Mouse (Mus musculus): ENCODE measurements at regions not wholly inside any gene's neighbourhood (a gene's known extent, or its start where the extent isn't known, plus 50 kb on each side); places are given as distances from the start of the nearest gene placed in this dataset.

DNA sequence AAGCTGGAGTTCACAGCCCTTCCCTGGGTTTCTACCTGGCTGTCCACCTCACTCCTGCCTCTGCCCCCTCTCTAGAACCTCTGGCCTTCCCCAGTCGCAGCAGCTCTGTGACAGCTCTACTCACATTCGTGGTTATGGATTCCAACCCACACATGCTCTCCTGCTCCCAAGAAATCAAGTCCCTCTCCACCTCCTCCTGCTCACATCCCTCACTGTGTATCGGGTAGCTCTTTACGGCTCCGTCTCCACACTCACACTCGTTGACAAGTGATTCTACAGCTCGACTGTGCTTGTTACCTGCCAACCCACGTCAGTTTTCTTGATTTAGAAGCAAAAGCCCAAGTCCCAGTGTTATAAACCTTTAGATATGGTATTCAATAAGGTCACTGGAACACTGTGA, 90.1 kb upstream of the Dapk1 start:
- DNase-seq (ENCODE audit: low read depth, low spot score), result no peak

DNA sequence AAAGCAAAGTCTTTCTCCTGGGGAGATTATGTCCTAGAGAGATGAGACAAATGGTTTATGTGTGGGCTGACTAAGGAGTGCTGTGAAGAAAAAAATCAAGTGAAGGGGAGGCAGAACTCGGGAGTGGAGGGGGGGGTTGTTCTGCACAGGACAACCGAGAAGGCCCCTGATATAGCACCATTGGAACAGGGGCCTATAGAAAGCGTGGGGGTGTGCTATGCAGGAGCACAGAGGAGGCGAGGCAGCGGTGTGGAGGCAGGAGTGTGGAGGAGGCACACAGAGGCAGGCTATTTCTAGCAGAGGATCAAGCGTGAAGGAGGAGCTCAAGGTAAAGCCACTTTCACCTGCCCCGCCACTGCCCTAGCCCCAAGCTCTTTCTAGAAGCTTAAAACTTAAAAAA, 88.0 kb upstream of the Dapk1 start:
- DNase-seq (ENCODE audit: low read depth, low spot score), result no peak

DNA sequence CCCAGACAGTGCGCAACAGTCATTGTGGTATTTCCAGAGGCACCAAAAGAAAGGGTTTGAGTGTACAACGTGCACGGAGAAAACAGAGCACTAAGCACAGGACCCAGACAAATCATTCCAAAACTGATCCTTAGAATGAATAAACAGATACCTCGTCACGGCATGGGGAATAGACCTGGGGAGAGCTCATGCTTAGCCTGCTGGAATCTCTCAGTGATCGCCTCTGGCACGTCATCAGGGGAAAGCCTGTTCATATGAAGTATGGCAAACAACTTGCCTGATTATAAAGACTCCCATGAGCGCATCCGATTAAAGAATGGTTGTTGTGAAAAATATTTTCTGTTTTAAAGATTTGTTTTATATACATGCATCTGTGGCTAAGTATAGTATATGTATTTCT, 86.9 kb upstream of the Dapk1 start:
- no peak for DNase-seq (ENCODE audit: low read depth, low spot score)

DNA sequence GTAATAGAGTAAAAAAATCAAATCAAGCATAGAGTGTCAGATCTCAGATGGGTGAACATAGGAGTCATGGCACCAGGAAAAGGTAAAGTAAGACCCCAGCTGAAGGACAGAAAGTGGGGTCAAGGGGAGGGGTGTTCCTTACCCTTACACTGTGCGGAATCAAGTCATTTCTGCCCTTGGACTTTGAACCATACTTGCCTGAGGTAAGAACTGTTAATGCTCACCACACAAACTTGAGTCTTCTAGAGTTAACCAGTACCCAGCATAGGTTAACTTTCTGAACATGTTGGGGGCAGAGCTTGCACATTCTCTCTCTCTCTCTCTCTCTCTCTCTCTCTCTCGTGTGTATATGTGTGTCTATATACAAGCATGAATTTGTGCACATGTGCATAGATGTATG, 83.7 kb upstream of the Dapk1 start:
- DNase-seq (ENCODE audit: low read depth, low spot score), result no peak

DNA sequence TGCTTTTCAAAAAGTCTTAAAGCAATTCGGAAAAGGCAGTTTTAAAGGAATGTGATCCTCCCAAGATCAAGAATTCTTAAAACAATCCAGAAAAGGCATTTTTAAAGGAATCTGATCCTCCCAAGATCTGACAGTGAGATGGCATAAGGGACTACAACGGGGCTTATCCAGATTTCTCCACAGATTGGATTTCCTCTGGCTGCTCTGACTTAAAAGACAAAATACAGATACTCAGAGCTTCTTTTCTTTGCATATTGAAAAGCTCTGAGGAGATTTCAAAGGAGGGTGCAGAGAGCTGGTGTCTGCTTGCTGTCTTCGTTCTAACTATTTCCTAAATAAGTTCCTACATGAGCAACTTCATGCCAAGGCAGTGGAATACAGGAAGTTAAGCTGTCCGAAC, 82.0 kb upstream of the Dapk1 start:
- DNase-seq (ENCODE audit: low read depth, low spot score), result no peak

DNA sequence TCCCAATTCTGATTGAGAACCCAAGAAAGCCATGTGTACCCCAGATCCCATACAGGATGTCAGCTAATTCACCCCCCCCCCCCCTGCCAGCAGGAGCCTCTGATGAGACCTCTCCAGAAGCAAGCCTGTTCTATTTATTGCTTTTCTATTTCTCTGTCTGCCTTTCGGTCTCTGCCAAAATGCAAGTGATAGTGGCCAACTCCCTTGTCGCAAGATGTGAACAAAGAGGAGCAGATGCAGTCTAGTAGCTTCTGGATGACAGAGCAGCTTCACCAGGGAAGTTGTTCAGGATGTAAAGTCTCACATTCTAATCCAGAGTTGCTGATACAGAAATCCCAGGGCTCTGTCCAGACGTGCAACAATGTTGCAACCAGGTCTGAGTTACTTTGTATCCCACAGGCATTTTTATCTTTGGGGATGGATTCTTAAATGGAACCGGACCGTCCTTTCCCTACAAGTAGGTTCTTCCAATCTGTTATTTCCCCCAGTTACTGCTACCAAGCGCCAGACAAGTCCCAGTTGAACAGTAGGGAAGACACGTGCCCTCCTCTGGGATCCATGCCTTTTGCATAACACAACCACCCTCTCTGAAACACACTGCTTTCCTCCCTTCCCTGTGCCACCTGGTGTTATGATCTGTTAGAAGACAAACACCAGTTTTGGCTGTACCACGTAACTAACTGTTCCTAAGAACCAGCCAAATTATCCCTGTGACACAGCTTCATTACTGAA, 78.9 kb upstream of the Dapk1 start:
- DNase-seq (ENCODE audit: low read depth, low spot score), result no peak

DNA sequence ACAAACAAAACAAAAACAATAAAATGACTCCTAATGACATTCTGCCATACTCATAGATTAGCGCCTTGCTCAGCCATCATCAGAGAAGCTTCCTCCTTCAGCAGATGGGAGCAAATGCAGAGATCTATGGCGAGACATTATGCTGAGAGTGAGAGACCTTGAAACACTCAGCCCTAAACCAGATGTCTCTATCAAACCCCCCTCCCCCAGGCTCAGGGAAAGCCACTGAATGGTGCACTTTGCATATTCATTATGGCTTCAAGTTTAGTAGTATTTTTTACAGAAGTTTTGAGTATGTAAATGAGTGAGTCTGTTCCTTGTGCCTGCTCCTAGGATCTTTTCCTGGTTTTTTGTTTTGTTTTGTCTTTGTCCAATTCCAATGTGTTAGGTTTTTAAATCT, 73.9 kb upstream of the Dapk1 start:
- no peak for DNase-seq (ENCODE audit: low read depth, low spot score)

DNA sequence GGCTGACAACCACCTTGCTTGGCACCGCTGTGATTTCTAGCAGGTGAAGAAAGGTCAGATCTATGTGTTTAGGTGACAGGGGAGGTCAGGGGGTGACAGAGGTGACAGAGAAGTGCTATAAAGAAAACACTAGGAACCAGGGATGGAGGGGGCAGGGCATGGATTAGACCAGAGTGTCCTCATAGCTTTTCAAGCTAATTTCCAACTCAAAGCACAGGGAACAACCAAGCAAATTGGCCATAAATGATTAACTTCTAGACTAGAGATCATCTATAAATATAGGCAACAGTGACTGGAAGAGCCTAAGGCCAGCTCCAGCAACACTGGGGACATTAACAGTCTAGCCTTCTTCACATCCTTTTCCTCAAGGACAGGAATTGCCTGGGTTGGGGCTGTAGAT, 72.9 kb upstream of the Dapk1 start:
- no peak for DNase-seq (ENCODE audit: low read depth, low spot score)

DNA sequence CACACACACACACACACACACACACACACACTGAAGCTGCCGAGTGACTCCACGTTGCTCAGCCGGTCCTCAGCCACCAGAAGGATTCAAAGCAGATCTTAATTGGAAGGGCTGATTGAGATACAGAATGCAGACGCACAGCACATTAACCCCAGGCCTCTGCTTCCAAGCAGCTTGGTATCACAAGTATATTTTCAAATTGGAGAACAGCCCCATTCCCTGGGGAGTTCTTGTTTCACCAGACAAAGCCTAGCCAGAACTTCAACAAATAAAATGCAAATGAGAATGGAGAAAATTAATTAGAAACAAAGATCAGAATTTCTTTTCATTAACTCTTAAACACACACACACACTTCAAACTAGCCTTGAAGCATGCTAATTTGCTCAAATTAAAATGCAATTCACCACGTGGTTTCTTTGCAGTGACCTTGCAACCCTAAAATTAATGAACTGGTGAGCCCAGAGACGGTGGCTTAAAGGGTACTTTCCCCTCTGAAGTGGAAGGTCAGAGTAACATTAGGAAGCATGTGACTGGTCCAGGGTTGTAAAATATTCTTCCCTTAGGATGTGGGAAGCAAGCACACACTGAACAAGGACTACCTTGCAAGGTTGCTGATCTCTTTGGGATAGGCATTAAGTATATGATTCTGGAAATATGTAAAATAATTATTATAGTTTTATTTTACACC, 72.2 kb upstream of the Dapk1 start:
- no peak for DNase-seq (ENCODE audit: low read depth, low spot score)

DNA sequence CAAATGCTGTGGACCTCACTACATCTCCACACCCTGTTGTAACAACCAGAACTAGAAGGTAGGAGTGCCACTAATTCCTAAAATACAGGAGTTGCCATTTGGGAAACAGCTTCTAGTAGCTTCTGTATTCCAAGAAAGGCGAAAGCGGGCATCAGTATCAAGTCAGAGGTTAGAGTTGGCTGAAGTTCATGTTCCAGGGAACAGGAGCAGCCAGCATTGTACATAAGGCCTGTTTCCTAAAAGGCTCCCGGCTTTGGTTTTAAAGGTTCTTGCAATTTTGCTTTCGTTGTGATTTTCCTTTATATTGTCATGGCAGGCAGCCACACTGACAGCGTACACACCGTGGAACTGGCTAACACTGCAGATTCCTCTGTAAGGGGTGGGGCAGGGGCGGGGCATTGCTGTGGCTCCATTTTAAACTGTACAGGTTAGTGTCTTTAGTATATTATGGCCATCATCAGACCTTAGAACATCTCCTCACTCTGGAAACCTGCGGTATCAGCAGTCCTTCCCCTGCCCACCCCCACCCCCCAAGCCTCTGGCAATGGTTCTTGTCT, 67.8 kb upstream of the Dapk1 start:
- no peak for DNase-seq (ENCODE audit: low read depth, low spot score)

DNA sequence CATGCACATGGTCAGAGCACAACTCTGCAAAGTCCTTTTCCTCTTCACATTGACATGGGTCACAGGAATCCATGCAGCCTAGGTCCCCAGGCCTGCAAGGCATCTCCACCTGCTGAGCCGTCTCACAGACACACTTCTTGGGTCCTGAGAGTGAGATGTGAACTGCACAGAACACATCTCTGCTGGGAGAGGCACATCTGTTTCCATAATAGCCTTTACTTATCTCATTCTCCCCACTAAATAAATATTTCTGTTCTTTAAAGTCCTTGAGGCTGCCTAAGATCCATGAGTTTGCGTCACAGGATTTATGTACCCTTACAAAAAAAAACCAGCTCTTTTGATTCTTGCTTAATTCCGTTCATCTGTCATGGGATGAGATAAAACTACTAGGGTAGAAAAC, 67.2 kb upstream of the Dapk1 start:
- DNase-seq (ENCODE audit: low read depth, low spot score), result no peak

DNA sequence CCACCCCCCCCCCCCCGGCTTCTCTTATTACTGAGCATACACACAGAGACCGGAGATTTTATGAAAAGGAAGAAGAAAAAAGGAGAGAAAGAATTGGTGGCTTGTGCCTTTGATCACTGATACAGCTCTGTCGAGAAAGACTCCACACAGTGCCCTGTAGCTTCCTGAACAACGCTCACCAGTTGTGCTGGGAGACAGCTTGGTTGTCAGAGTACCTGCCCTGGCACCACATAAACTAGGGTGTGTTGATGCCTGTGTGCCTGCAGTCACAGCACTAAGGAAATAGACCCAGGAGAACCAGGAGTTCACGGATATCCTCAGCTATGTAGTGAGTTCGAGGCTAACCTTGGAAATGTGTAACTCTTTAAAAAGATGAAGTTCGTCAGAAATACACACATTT, 66.7 kb upstream of the Dapk1 start:
- DNase-seq (ENCODE audit: low read depth, low spot score), result no peak

DNA sequence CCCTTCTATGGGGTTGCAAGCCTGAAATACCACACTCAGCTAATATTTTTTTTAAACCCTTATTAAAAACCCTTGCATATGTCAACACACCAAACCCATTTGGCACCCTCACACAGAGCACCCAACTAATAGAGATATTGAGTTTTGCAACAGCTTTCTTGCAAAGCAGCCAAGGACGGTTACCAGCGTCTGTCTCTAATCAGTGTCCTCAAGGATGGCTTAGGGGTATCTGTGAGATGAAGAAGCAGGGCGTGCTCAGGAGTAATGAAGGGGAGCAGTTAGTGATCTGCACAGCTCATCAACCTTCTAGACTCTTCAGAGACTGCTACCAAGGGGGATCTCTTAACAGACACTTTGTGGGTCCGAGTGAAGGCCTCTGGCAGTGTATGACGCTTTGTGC, 65.0 kb upstream of the Dapk1 start:
- DNase-seq (ENCODE audit: low read depth, low spot score), result no peak

DNA sequence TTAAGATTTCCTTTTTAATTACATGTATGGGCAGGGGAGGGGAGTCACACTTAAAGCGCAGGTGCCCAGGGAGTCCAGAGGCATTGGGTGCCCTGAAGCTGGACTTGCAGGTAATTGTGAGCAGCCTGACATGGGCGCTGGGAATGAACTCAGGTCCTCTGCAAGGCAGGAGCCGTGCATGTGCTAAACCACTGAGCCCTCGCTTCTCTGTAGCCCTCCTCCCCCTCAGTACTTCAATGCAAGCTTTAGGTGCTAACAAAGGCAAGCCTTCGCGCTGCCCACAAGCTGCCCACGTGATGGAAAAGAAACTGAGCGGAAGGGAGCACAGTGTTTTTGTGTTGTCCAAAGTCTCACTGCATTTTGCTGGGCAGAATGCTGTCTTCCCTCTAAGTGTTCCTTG, 63.6 kb upstream of the Dapk1 start:
- DNase-seq (ENCODE audit: low read depth, low spot score), result peak; percentile 10

DNA sequence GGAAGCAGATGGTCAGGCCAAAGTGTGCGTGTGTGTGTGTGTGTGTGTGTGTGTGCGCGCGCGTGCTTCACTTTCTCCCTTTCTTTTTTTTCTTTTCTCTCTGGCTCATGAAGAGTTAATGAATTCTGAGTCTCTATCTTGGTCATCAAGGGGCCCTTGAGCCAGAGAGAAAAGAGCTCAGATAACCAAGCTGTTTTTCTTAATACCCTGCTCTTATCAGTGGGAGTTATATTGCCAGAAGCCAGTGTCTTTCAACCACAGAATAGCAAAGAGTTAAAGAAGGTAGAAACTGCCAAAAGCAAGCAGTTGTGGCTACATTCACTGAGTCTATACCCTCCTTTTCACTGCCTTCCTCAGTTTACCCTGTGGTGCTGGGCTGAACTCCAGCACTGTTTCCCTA, 60.6 kb upstream of the Dapk1 start:
- DNase-seq (ENCODE audit: low read depth, low spot score), result no peak

DNA sequence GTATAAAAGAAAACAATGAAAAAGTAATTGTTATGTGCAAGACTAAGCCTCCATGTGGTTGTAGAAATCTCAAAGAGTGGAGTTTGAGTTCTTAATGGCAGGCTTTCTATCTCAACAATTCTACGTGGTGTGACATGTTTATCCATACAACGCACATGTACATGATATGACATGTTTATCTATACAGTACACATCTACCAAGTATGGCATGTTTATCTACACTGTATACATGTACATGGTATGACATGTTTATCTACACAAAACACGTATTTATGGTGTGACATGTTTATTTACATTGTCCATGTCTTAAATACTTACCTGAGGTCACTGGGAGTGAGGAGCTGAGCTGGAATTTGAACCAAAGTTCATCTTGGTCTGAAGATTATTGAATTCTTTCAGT, 57.4 kb upstream of the Dapk1 start:
- no peak for DNase-seq (ENCODE audit: low read depth, low spot score)

DNA sequence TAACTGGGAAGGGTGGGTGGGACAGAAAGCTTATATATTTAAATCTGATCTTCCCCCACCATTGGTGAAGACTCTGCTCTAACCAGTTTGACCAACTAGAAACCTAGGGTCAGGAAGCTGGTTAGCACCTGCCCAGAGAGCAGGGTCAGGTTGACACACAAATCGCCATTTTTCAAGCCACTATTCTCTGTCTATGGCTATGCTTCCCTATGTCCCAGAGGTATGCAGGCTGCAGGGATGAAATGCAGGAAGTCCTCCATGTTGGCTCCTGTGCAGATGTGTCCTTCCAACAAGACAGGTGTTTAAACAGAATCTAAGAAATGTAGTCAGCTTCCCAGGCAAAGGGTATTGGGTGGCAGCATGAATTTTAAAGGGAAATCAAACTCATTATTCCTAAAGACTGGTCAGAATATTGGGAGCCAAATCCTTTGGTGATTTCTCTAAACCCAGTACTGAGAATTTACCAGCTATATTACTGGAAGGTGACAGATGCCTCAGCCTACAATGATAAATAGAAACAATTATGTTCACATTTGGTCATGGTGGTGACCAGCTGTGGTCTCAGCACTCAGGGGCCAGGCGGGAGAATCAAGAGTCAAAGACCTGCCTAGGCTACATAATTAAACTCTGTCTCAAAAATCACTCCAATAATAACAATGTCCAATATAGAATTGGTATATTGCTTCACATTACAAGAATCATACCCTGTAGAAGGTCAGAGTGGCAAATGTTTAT, 55.6 kb upstream of the Dapk1 start:
- DNase-seq (ENCODE audit: low read depth, low spot score), result no peak
